Mouse (Mus musculus) megakaryocyte-erythroid progenitor cell, adult 5-6 weeks (primary cell): ENCODE results near the gene Gm2016. TPM values are rescaled to one million over a fixed set of nuclear protein-coding genes. Genes with fewer than 3 reads are reported as not detected.
"Not testable (repeated sequence)": the region's sequence is repeated elsewhere in the genome, so short reads cannot be mapped to it uniquely, and the experiment has no call there.

Experiments used
- ATAC-seq: replicated peaks from 2 replicates; pipeline ENCODE4 v1.8.0; 2016; ENCODE audit warnings: mild to moderate bottlenecking, inconsistent platforms; ENCODE audit not compliant: severe bottlenecking, poor library complexity, low FRiP score, low TSS enrichment
- total RNA-seq, 2 experiments: library from RNA; stranded (forward) in 1 of 2; stranded (reverse) in 1 of 2; fragments of 200-1000, 215-1000 nt in 1 of 2; fragments of >200 nt in 1 of 2; fragmentation: Nextera tagmentation in 1 of 2; gene quantifications; 2 replicates each; pipeline ENCODE4 v1.2.3; 2014 to 2017

Gene Gm2016
- total RNA-seq (2014; fragmentation: Nextera tagmentation) = not detected in 2 replicates
- not detected in 2 replicates for total RNA-seq (2017)

DNA sequence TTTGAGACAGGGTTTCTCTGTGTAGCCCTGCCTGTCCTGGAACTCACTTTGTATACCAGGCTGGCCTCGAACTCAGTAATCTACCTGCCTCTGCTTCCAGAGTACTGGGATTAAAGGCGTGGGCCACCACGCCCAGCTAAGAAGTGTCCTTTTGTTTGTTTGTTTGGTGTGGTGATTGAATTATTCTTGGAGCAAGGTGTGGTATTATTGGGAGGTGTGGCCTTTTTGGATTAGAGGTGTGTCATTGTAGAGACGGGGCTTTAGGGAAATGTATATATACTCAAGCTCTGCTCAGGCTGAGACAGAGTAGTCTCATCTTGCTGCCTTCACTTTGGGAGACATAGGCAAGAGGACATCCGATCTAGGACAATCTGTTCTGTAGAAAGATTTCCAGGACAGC is at the start of gene Gm2016:
Gm2016 (plus strand) TSS at position 301 of the 400 bp plus-strand sequence.
- ATAC-seq = not testable (repeated sequence)

DNA sequence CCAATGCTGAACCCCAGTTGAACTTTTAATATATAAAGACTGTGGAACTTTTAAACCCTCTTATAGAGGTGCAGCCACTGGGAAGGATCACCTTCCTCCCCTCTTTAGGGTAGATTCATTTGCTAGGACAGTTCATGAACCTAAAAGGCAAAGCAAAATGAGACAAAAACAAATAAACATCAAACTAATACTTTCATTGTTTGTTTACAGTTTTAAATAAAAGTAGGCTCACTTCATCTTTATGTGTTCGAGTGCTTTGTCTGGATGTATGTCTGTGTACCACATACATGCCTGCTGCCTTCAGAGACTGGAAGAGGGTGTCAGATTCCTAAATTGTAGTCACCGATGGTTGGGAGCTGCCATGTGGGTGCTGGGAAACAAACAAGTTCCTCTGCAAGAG is 31.6 kb upstream of the Gm2016 start, which contains the start of gene Gm2001:
Gm2001 (minus strand) TSS at position 101 of the 400 bp plus-strand sequence.
- not testable (repeated sequence) for ATAC-seq

DNA sequence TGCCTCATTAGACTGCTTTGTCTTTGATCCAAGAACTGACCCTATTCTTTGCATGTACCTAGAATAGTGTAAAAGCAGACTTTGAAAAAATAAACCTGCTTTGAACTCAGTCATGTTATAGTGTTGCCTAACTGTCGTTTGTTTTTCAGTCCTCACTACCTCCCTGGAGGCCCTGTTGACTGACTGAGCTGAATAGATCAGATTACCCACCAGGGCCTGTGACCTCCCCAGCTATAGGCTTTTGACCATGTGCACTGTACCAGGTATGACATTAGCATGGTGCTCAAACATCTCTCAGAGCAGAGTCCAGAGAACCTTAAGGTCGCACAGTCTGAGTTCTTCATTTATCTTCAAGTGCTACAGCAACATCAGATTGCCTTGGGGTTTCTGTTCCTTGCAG is 23.2 kb upstream of the Gm2016 start:
- not testable (repeated sequence) for ATAC-seq

DNA sequence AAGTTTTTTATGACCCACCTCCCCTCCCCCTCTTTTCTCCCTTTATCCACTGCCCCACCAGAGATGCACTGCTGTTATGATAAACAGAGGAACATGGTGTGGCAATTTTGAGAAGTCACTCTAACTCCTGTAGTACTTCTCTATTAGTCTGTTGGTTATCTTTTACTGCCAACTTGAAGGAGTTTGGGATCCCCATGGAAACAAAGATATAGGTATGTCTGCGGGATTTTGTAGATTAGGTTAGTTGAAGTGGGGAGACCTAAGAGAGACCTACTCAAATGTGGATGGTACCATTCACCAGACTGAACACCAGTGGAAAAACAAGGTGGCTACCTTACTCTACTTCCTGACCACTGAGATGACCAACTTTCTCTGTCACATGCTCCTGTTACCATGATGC is 17.8 kb upstream of the Gm2016 start:
- ATAC-seq = not testable (repeated sequence)

DNA sequence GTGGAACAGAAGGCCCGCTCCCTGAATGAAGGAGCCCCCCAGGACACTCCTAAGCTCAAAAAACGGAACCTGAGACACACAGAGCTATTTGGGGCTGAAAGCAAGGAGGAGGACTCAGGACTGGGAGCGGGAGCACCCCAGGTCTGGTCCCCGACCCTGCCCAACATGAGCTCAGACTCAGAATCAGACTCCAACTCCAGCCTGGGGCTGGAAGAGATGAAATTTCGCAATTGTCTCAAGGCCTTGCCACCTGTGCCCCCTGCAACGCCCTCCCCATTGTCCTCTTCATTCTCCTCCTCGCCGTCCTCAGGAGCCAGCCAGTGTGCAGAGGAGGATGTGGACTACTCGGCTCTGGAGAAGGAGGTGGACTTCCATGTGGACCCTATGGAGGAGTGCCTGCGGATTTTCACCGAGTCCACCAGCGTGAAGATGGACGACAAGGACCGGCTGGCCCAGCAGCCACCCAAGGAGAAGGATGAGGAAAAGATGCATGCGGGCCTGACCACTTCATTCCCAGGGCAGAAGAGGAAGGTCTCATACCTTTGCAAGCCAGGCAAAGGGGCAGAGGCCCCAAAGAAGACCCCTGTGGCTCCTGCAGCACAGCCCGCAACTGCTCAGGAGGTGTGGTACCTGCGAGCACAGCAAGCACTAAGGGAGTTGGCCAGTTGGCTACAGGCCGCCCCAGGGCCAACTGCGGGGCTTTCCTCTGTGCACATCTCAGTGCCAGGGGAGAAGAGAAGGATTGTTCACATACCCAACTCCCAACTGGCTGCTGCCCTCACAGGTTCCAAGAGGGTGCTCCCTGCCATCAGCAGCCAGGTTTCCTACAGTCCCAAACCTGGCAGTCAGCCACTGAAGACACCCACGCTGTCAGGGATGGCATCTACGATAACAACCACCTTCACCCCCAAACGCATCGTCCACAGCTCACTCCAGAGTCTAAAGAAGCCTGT is 11.9 kb upstream of the Gm2016 start:
- not testable (repeated sequence) for ATAC-seq

DNA sequence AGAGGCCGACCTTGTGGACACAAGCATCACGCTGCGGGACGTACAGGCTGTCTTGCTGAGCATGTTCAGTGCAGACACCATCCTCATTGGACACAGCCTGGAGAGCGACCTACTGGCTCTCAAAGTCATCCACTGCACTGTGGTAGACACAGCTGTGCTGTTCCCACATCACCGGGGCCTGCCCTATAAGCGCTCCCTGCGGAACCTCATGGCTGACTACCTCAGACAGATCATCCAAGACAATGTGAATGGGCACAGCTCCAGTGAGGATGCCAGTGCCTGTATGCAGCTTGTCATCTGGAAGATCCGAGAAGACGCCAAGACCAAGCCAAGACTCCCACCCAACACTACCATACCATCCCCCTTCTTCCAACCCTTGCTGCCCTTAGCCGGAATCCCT is 10.2 kb upstream of the Gm2016 start:
- ATAC-seq = not testable (repeated sequence)

DNA sequence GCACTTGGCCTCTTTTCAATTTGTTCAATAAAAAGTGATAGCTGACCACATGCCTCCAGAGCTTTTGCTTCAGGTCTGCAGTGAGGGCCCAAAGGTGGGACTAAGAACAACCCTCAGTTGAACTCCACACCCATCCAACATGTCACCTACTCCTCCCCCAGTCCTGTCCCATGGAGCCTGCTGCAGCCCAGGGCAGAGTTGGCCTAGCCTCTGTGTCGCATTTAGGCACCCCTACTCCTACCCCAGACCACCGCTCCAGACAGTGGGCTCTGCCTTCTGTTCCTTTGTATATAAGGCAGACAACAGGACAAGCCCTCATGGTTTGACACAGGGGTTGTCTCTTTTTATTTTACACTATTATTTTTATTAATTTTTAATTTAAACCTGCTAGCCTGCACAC is 9.8 kb upstream of the Gm2016 start:
- not testable (repeated sequence) for ATAC-seq

DNA sequence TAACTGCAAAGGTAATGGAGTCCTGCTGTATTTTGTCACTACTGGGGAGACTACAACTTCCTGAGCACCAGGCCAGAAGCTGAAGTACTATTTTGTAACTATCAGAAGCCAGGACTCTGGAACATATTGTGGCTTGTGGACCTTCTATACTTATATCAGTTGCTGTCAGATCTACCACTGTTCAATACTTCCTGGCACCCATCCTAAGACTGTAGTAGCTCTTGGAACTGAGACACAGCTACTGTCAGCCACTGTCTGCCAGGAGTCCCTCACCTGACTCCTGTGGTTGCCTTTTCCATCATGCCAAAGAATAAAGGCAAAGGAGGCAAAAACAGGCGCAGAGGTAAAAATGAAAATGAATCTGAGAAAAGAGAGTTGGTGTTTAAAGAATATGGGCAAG is 21.2 kb downstream of the Gm2016 start, which contains the start of gene Gm2022:
Gm2022 (plus strand) TSS at position 301 of the 400 bp plus-strand sequence.
- ATAC-seq = not testable (repeated sequence)

DNA sequence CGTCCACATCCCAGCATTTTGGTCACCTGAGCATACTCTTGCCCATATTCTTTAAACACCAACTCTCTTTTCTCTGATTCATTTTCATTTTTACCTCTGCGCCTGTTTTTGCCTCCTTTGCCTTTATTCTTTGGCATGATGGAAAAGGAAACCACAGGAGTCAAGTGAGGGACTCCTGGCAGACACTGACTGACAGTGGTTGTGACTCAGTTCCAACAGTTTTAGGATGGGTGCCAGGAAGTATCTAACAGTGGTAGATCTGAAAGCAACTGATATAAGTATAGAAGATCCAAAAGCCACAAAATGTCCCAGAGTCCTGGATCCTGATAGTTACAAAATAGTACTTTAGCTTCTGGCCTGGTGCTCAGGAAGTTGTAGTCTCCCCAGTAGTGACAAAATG is 45.8 kb downstream of the Gm2016 start, which contains the start of gene Gm2035:
Gm2035 (minus strand) TSS at position 137 of the 400 bp plus-strand sequence.
- ATAC-seq = not testable (repeated sequence)

Other genes with a start within 250 kb of the Gm2016 start
- gene Gm16381, start 229.5 kb upstream of the Gm2016 start, total RNA-seq (2014; fragmentation: Nextera tagmentation) = not detected in 2 replicates
- not detected in 2 replicates for gene Gm16381, start 229.5 kb upstream of the Gm2016 start, total RNA-seq (2017)
- gene Gm21319, start 98.3 kb upstream of the Gm2016 start, total RNA-seq (2014; fragmentation: Nextera tagmentation) = not detected in 2 replicates
- gene Gm21319, start 98.3 kb upstream of the Gm2016 start, total RNA-seq (2017) = not detected in 2 replicates
- not detected in 2 replicates for gene Gm21936, start 78.6 kb upstream of the Gm2016 start, total RNA-seq (2014; fragmentation: Nextera tagmentation)
- gene Gm21936, start 78.6 kb upstream of the Gm2016 start, total RNA-seq (2017) = not detected in 2 replicates
- gene BB287469, start 57.5 kb upstream of the Gm2016 start, total RNA-seq (2014; fragmentation: Nextera tagmentation) = not detected in 2 replicates
- not detected in 2 replicates for gene BB287469, start 57.5 kb upstream of the Gm2016 start, total RNA-seq (2017)
- gene Gm2001, start 31.7 kb upstream of the Gm2016 start, total RNA-seq (2014; fragmentation: Nextera tagmentation) = not detected in 2 replicates
- gene Gm2001, start 31.7 kb upstream of the Gm2016 start, total RNA-seq (2017) = not detected in 2 replicates
- gene Gm2022, start 21.3 kb downstream of the Gm2016 start, total RNA-seq (2014; fragmentation: Nextera tagmentation) = not detected in 2 replicates
- not detected in 2 replicates for gene Gm2022, start 21.3 kb downstream of the Gm2016 start, total RNA-seq (2017)
- not detected in 2 replicates for gene Gm2035, start 45.8 kb downstream of the Gm2016 start, total RNA-seq (2014; fragmentation: Nextera tagmentation)
- not detected in 2 replicates for gene Gm2035, start 45.8 kb downstream of the Gm2016 start, total RNA-seq (2017)
- not detected in 2 replicates for gene Gm2042, start 80.0 kb downstream of the Gm2016 start, total RNA-seq (2014; fragmentation: Nextera tagmentation)
- gene Gm2042, start 80.0 kb downstream of the Gm2016 start, total RNA-seq (2017) = not detected in 2 replicates
- gene Gm2075, start 137.8 kb downstream of the Gm2016 start, total RNA-seq (2014; fragmentation: Nextera tagmentation) = not detected in 2 replicates
- not detected in 2 replicates for gene Gm2075, start 137.8 kb downstream of the Gm2016 start, total RNA-seq (2017)
- gene Gm6803, start 144.7 kb downstream of the Gm2016 start, total RNA-seq (2014; fragmentation: Nextera tagmentation) = not detected in 2 replicates
- not detected in 2 replicates for gene Gm6803, start 144.7 kb downstream of the Gm2016 start, total RNA-seq (2017)
- not detected in 2 replicates for gene Gm2056, start 152.9 kb downstream of the Gm2016 start, total RNA-seq (2014; fragmentation: Nextera tagmentation)
- not detected in 2 replicates for gene Gm2056, start 152.9 kb downstream of the Gm2016 start, total RNA-seq (2017)
- gene Gm16368, start 209.6 kb downstream of the Gm2016 start, total RNA-seq (2014; fragmentation: Nextera tagmentation) = not detected in 2 replicates
- not detected in 2 replicates for gene Gm16368, start 209.6 kb downstream of the Gm2016 start, total RNA-seq (2017)